Mouse (Mus musculus) kidney, adult 9 months (tissue): ENCODE measurements around the gene P3h4.
"Not testable (repeated sequence)": the region's sequence is repeated elsewhere in the genome, so short reads cannot be mapped to it uniquely, and the experiment has no call there.

Experiments used
- DNase-seq: peaks from one replicate; pipeline ENCODE4 v3.0.0; 2022

The P3h4 gene

GRCm38 (mm10) chr11:100391081-100391883, 23.4 kb downstream of the P3h4 start:
- DNase-seq = peak; percentile 83

- DNase-seq = peak; percentile 70
Observed at GRCm38 (mm10) chr11:100389931-100390445, 24.6 kb downstream of the P3h4 start.

GRCm38 (mm10) chr11:100388588-100388987, 26.0 kb downstream of the P3h4 start:
- peak; percentile 90 for DNase-seq

GRCm38 (mm10) chr11:100387589-100388375, 26.9 kb downstream of the P3h4 start:
- DNase-seq = peak; percentile 71

GRCm38 (mm10) chr11:100387111-100387510, 27.5 kb downstream of the P3h4 start:
- DNase-seq = no peak

- peak; percentile 69 for DNase-seq
Observed at GRCm38 (mm10) chr11:100386586-100386985, 28.1 kb downstream of the P3h4 start.

- no peak for DNase-seq
Observed at GRCm38 (mm10) chr11:100385016-100385415, 29.6 kb downstream of the P3h4 start.

GRCm38 (mm10) chr11:100382682-100383081, 32.0 kb downstream of the P3h4 start:
- DNase-seq = no peak

GRCm38 (mm10) chr11:100379311-100379710, 35.3 kb downstream of the P3h4 start:
- DNase-seq = no peak

GRCm38 (mm10) chr11:100378446-100378845, 36.2 kb downstream of the P3h4 start:
- DNase-seq = no peak

- no peak for DNase-seq
Observed at GRCm38 (mm10) chr11:100377989-100378388, 36.6 kb downstream of the P3h4 start.

GRCm38 (mm10) chr11:100376746-100377389, 37.8 kb downstream of the P3h4 start:
- no peak for DNase-seq

GRCm38 (mm10) chr11:100376005-100376404, 38.6 kb downstream of the P3h4 start:
- no peak for DNase-seq

GRCm38 (mm10) chr11:100375127-100375526, 39.5 kb downstream of the P3h4 start:
- DNase-seq = no peak

- DNase-seq = no peak
Observed at GRCm38 (mm10) chr11:100371981-100372558, 42.6 kb downstream of the P3h4 start.

GRCm38 (mm10) chr11:100369822-100370221, 44.8 kb downstream of the P3h4 start:
- DNase-seq = no peak

GRCm38 (mm10) chr11:100369145-100369544, 45.5 kb downstream of the P3h4 start:
- no peak for DNase-seq

GRCm38 (mm10) chr11:100362979-100363562, 51.6 kb downstream of the P3h4 start:
- peak; percentile 81 for DNase-seq

GRCm38 (mm10) chr11:100362209-100362978, 52.2 kb downstream of the P3h4 start:
- peak; percentile 81 for DNase-seq

- not testable (repeated sequence) for DNase-seq
Observed at GRCm38 (mm10) chr11:100361059-100361458, 53.6 kb downstream of the P3h4 start.

GRCm38 (mm10) chr11:100360175-100360574, 54.5 kb downstream of the P3h4 start:
- no peak for DNase-seq
